Mouse (Mus musculus): Measurements from ENCODE around the gene Limch1. TPM values are rescaled to one million over a fixed set of nuclear protein-coding genes. Genes with fewer than 3 reads are reported as not detected.

Gene Limch1
- polyA plus RNA-seq, 1 experiment: 15.7 TPM

GRCm38 (mm10) chr5:66882718-66883117 is 137.1 kb downstream of the Limch1 start:
- Histone ChIP-seq H3K36me3 (ENCODE audit: control insufficient read depth, insufficient read depth, low read length, poor library complexity, severe bottlenecking) (no peaks in the 10 kb centered on the region), H3K27me3 (ENCODE audit: control insufficient read depth, insufficient read depth, low read length, poor library complexity, severe bottlenecking) (no peaks in the 10 kb centered on the region), H3K4me1 (ENCODE audit: control insufficient read depth, insufficient read depth, low read length) (no peaks in the 10 kb centered on the region), H3K9ac (ENCODE audit: low read depth, poor library complexity, severe bottlenecking) (no peak overlapping the region), H3K27ac (ENCODE audit: insufficient read depth, low read length) (no peak overlapping the region), H3K9me3 (replicated peaks; ENCODE audit: control insufficient read depth, insufficient read depth, low read length, poor library complexity, severe bottlenecking) (no peaks in the 10 kb centered on the region; the same call in 1 of the 2 replicates), H3K4me3 (ENCODE audit: low read depth, low read length) (no peak overlapping the region)
- TF ChIP-seq EP300 (IDR thresholded peaks at IDR 0.05; ENCODE audit: insufficient read depth, low read depth, low read length) (no peak), POLR2A (IDR thresholded peaks at IDR 0.05; ENCODE audit: insufficient read depth, low read length) (no peak), CTCF (IDR thresholded peaks at IDR 0.05; ENCODE audit: low read depth, low read length) (no peak)

GRCm38 (mm10) chr5:66884505-66884904 is 138.9 kb downstream of the Limch1 start:
- H3K4me3 ChIP-seq (ENCODE audit: low read depth, low read length): no peak overlapping the region
- no peaks in the 10 kb centered on the region for H3K4me1 ChIP-seq (ENCODE audit: control insufficient read depth, insufficient read depth, low read length)
- H3K9me3 ChIP-seq (replicated peaks; ENCODE audit: control insufficient read depth, insufficient read depth, low read length, poor library complexity, severe bottlenecking): no peaks in the 10 kb centered on the region; the same call in 1 of the 2 replicates
- H3K9ac ChIP-seq (ENCODE audit: low read depth, poor library complexity, severe bottlenecking): no peak overlapping the region
- H3K36me3 ChIP-seq (ENCODE audit: control insufficient read depth, insufficient read depth, low read length, poor library complexity, severe bottlenecking): no peaks in the 10 kb centered on the region
- H3K27ac ChIP-seq (ENCODE audit: insufficient read depth, low read length): no peak overlapping the region
- TF ChIP-seq CTCF (IDR thresholded peaks at IDR 0.05; ENCODE audit: low read depth, low read length): no peak
- no peak for TF ChIP-seq EP300 (IDR thresholded peaks at IDR 0.05; ENCODE audit: insufficient read depth, low read depth, low read length)
- TF ChIP-seq POLR2A (IDR thresholded peaks at IDR 0.05; ENCODE audit: insufficient read depth, low read length): no peak
- H3K27me3 ChIP-seq (ENCODE audit: control insufficient read depth, insufficient read depth, low read length, poor library complexity, severe bottlenecking): no peaks in the 10 kb centered on the region

- H3K4me1 ChIP-seq (ENCODE audit: control insufficient read depth, insufficient read depth, low read length): no peaks in the 10 kb centered on the region
- H3K9ac ChIP-seq (ENCODE audit: low read depth, poor library complexity, severe bottlenecking): no peak overlapping the region
- H3K4me3 ChIP-seq (ENCODE audit: low read depth, low read length): no peak overlapping the region
- H3K27ac ChIP-seq (ENCODE audit: insufficient read depth, low read length): no peak overlapping the region
- H3K27me3 ChIP-seq (ENCODE audit: control insufficient read depth, insufficient read depth, low read length, poor library complexity, severe bottlenecking): no peaks in the 10 kb centered on the region
- no peaks in the 10 kb centered on the region for H3K9me3 ChIP-seq (replicated peaks; ENCODE audit: control insufficient read depth, insufficient read depth, low read length, poor library complexity, severe bottlenecking)
- H3K36me3 ChIP-seq (ENCODE audit: control insufficient read depth, insufficient read depth, low read length, poor library complexity, severe bottlenecking): no peaks in the 10 kb centered on the region
- TF ChIP-seq CTCF (IDR thresholded peaks at IDR 0.05; ENCODE audit: low read depth, low read length) (no peak), POLR2A (IDR thresholded peaks at IDR 0.05; ENCODE audit: insufficient read depth, low read length) (no peak), EP300 (IDR thresholded peaks at IDR 0.05; ENCODE audit: insufficient read depth, low read depth, low read length) (no peak)
Observed at GRCm38 (mm10) chr5:66886410-66887120, 140.9 kb downstream of the Limch1 start.

GRCm38 (mm10) chr5:66888061-66888460 is 142.4 kb downstream of the Limch1 start:
- H3K4me1 ChIP-seq (ENCODE audit: control insufficient read depth, insufficient read depth, low read length): no peaks in the 10 kb centered on the region
- no peak overlapping the region for H3K4me3 ChIP-seq (ENCODE audit: low read depth, low read length)
- no peak overlapping the region for H3K9ac ChIP-seq (ENCODE audit: low read depth, poor library complexity, severe bottlenecking)
- TF ChIP-seq POLR2A (IDR thresholded peaks at IDR 0.05; ENCODE audit: insufficient read depth, low read length) (no peak), EP300 (IDR thresholded peaks at IDR 0.05; ENCODE audit: insufficient read depth, low read depth, low read length) (no peak), CTCF (IDR thresholded peaks at IDR 0.05; ENCODE audit: low read depth, low read length) (no peak)
- H3K36me3 ChIP-seq (ENCODE audit: control insufficient read depth, insufficient read depth, low read length, poor library complexity, severe bottlenecking): no peaks in the 10 kb centered on the region
- H3K27ac ChIP-seq (ENCODE audit: insufficient read depth, low read length): no peak overlapping the region
- H3K9me3 ChIP-seq (replicated peaks; ENCODE audit: control insufficient read depth, insufficient read depth, low read length, poor library complexity, severe bottlenecking): no peaks in the 10 kb centered on the region
- no peaks in the 10 kb centered on the region for H3K27me3 ChIP-seq (ENCODE audit: control insufficient read depth, insufficient read depth, low read length, poor library complexity, severe bottlenecking)

- no peak overlapping the region for H3K9ac ChIP-seq (ENCODE audit: low read depth, poor library complexity, severe bottlenecking)
- H3K27me3 ChIP-seq (ENCODE audit: control insufficient read depth, insufficient read depth, low read length, poor library complexity, severe bottlenecking): no peaks in the 10 kb centered on the region
- H3K9me3 ChIP-seq (replicated peaks; ENCODE audit: control insufficient read depth, insufficient read depth, low read length, poor library complexity, severe bottlenecking): no peaks in the 10 kb centered on the region
- no peak overlapping the region for H3K4me3 ChIP-seq (ENCODE audit: low read depth, low read length)
- no peak for TF ChIP-seq POLR2A (IDR thresholded peaks at IDR 0.05; ENCODE audit: insufficient read depth, low read length)
- no peak for TF ChIP-seq EP300 (IDR thresholded peaks at IDR 0.05; ENCODE audit: insufficient read depth, low read depth, low read length)
- no peaks in the 10 kb centered on the region for H3K4me1 ChIP-seq (ENCODE audit: control insufficient read depth, insufficient read depth, low read length)
- H3K36me3 ChIP-seq (ENCODE audit: control insufficient read depth, insufficient read depth, low read length, poor library complexity, severe bottlenecking): no peaks in the 10 kb centered on the region
- H3K27ac ChIP-seq (ENCODE audit: insufficient read depth, low read length): no peak overlapping the region
Observed at GRCm38 (mm10) chr5:66889337-66889736, 143.7 kb downstream of the Limch1 start.

GRCm38 (mm10) chr5:66895440-66896120 is 150.0 kb downstream of the Limch1 start:
- Histone ChIP-seq H3K27me3 (ENCODE audit: control insufficient read depth, insufficient read depth, low read length, poor library complexity, severe bottlenecking) (no peaks in the 10 kb centered on the region), H3K4me3 (ENCODE audit: low read depth, low read length) (no peak overlapping the region), H3K9me3 (replicated peaks; ENCODE audit: control insufficient read depth, insufficient read depth, low read length, poor library complexity, severe bottlenecking) (no peaks in the 10 kb centered on the region), H3K27ac (ENCODE audit: insufficient read depth, low read length) (no peak overlapping the region), H3K9ac (ENCODE audit: low read depth, poor library complexity, severe bottlenecking) (no peak overlapping the region), H3K36me3 (ENCODE audit: control insufficient read depth, insufficient read depth, low read length, poor library complexity, severe bottlenecking) (no peaks in the 10 kb centered on the region), H3K4me1 (ENCODE audit: control insufficient read depth, insufficient read depth, low read length) (no peaks in the 10 kb centered on the region)
- TF ChIP-seq EP300 (IDR thresholded peaks at IDR 0.05; ENCODE audit: insufficient read depth, low read depth, low read length) (no peak), CTCF (IDR thresholded peaks at IDR 0.05; ENCODE audit: low read depth, low read length) (no peak), POLR2A (IDR thresholded peaks at IDR 0.05; ENCODE audit: insufficient read depth, low read length) (no peak)
